Mouse (Mus musculus): ENCODE measurements at regions not wholly inside any gene's neighbourhood (a gene's known extent, or its start where the extent isn't known, plus 50 kb on each side); places are given as distances from the start of the nearest gene placed in this dataset.

GRCm38 (mm10) chr1:76585921-76586320, 929.0 kb downstream of the Epha4 start:
- no peak overlapping the region for H3K27ac ChIP-seq
- H3K4me3 ChIP-seq: no peak overlapping the region
- H3K36me3 ChIP-seq (replicated peaks): no peaks in the 10 kb centered on the region
- WGBS: 93% methylated on average over 2 of the region's 2 CpGs
- H3K4me1 ChIP-seq: no peaks in the 10 kb centered on the region
- DNase-seq (ENCODE audit: extremely low spot score, low spot score): no peak
- peaks cover 10% of the 10 kb centered on the region; the same call in 1 of the 2 replicates for H3K9me3 ChIP-seq
- H3K27me3 ChIP-seq (ENCODE audit: poor library complexity, severe bottlenecking): no peaks in the 10 kb centered on the region

- no peak overlapping the region for H3K4me3 ChIP-seq
- H3K36me3 ChIP-seq (replicated peaks): no peaks in the 10 kb centered on the region
- H3K4me1 ChIP-seq: no peaks in the 10 kb centered on the region
- 83% methylated on average over 3 of the region's 3 CpGs for WGBS
- DNase-seq (ENCODE audit: extremely low spot score, low spot score): no peak
- no peak overlapping the region for H3K27ac ChIP-seq
- no peaks in the 10 kb centered on the region for H3K27me3 ChIP-seq (ENCODE audit: poor library complexity, severe bottlenecking)
- no peaks in the 10 kb centered on the region for H3K9me3 ChIP-seq
Observed at GRCm38 (mm10) chr1:76625831-76626230, 889.1 kb downstream of the Epha4 start.

DNA sequence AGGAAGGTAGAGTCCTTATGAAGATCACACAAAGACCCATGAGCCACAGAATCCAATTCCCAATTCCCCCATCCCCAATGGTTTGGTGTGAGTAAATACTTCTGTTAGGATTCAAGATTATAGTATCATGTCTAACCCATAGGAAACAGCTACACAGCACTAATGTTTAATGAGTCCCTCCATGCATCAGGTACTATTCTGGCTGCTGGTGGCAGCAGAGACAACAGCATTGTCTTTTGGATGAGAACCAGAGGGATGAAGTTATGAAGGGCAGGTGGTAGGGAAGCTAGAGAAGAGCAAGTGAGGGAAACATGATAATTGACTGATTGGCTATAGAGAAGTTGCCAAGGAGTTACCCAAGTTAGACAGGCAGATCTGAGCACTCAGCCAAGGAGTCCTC, 885.0 kb downstream of the Epha4 start:
- Histone ChIP-seq H3K36me3 (replicated peaks) (no peaks in the 10 kb centered on the region), H3K4me3 (no peak overlapping the region), H3K27ac (no peak overlapping the region), H3K4me1 (no peaks in the 10 kb centered on the region), H3K9me3 (no peaks in the 10 kb centered on the region), H3K27me3 (ENCODE audit: poor library complexity, severe bottlenecking) (peaks cover 3% of the 10 kb centered on the region; the same call in 1 of the 2 replicates)
- no peak for DNase-seq (ENCODE audit: extremely low spot score, low spot score)

- H3K9me3 ChIP-seq: no peaks in the 10 kb centered on the region
- peaks cover 21% of the 10 kb centered on the region for H3K27me3 ChIP-seq (ENCODE audit: poor library complexity, severe bottlenecking)
- no peak for DNase-seq (ENCODE audit: extremely low spot score, low spot score)
- H3K27ac ChIP-seq: no peak overlapping the region
- 87% methylated on average over 1 of the region's 1 CpGs for WGBS
- peaks cover 18% of the 10 kb centered on the region for H3K4me1 ChIP-seq
- H3K4me3 ChIP-seq: no peak overlapping the region
- H3K36me3 ChIP-seq (replicated peaks): no peaks in the 10 kb centered on the region
Observed at GRCm38 (mm10) chr1:76634071-76634470, 880.8 kb downstream of the Epha4 start.

GRCm38 (mm10) chr1:76637268-76638009, 877.4 kb downstream of the Epha4 start:
- peak overlapping the region; percentile 32 for H3K4me3 ChIP-seq
- peaks cover 23% of the 10 kb centered on the region for H3K27me3 ChIP-seq (ENCODE audit: poor library complexity, severe bottlenecking)
- no peaks in the 10 kb centered on the region for H3K36me3 ChIP-seq (replicated peaks)
- no peaks in the 10 kb centered on the region for H3K9me3 ChIP-seq
- WGBS: 43% methylated on average over 19 of the region's 19 CpGs
- H3K4me1 ChIP-seq: peaks cover 18% of the 10 kb centered on the region
- peak; percentile 39 for DNase-seq (ENCODE audit: extremely low spot score, low spot score)
- H3K27ac ChIP-seq: peak overlapping the region; percentile 26; the same call in 1 of the 2 replicates

DNA sequence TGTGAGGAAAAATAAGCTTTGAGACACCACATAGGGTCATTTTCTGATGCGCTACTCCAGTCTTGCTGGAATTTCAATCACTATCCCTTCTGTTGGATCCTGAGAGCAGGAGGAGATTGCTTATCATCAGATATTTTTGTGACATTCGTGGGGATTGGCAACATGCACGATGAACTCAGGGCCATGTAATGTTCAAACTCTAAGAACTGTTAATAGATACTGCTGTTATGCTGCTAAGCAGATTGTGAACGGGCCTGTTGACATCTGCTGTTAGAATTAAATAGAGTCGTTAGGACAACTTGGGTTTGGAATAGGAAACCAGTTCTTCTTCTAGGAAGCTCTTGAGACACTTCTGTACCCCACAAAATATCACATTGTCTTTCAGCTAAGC, 876.9 kb downstream of the Epha4 start:
- WGBS: 79% methylated on average over 5 of the region's 5 CpGs
- DNase-seq (ENCODE audit: extremely low spot score, low spot score): no peak
- peak overlapping the region; percentile 26; the same call in 1 of the 2 replicates for H3K27ac ChIP-seq

GRCm38 (mm10) chr1:76641181-76641711, 873.6 kb downstream of the Epha4 start:
- H3K36me3 ChIP-seq (replicated peaks): no peaks in the 10 kb centered on the region
- DNase-seq (ENCODE audit: extremely low spot score, low spot score): no peak
- WGBS: 89% methylated on average over 3 of the region's 3 CpGs
- H3K4me1 ChIP-seq: peaks cover 18% of the 10 kb centered on the region
- no peak overlapping the region for H3K27ac ChIP-seq
- no peak overlapping the region for H3K4me3 ChIP-seq
- H3K27me3 ChIP-seq (ENCODE audit: poor library complexity, severe bottlenecking): peaks cover 13% of the 10 kb centered on the region
- no peaks in the 10 kb centered on the region for H3K9me3 ChIP-seq

More for the DNA sequence above, 876.9 kb downstream of the Epha4 start:
- H3K27me3 ChIP-seq (ENCODE audit: poor library complexity, severe bottlenecking): peaks cover 23% of the 10 kb centered on the region
- no peaks in the 10 kb centered on the region for H3K9me3 ChIP-seq
- H3K4me1 ChIP-seq: peaks cover 18% of the 10 kb centered on the region
- no peaks in the 10 kb centered on the region for H3K36me3 ChIP-seq (replicated peaks)
- no peak overlapping the region for H3K4me3 ChIP-seq

DNA sequence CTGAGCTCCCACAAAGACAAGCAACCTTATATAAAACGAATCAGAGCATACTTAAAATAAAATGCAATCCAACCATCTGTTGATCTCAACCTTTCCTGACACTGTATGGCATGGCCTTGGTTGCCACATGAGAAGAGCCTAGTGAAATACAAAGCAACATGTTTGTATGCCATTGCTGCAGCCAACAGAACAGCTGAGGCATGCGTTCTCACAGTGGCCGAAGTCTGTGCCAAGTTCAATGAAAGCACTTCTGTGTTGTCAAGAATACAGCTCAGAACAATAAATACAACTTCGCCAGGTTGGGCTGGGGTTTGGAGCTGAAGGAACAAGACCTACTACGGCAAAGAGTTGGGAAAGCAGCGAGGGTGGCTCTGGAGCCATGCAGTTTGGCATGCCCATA, 872.2 kb downstream of the Epha4 start:
- DNase-seq (ENCODE audit: extremely low spot score, low spot score): no peak
- Histone ChIP-seq H3K4me1 (peaks cover 6% of the 10 kb centered on the region), H3K4me3 (no peak overlapping the region), H3K27me3 (ENCODE audit: poor library complexity, severe bottlenecking) (peaks cover 13% of the 10 kb centered on the region), H3K27ac (no peak overlapping the region), H3K9me3 (no peaks in the 10 kb centered on the region), H3K36me3 (replicated peaks) (no peaks in the 10 kb centered on the region)
- 84% methylated on average over 6 of the region's 6 CpGs for WGBS

GRCm38 (mm10) chr1:76644895-76645294, 870.0 kb downstream of the Epha4 start:
- Histone ChIP-seq H3K9me3 (no peaks in the 10 kb centered on the region), H3K4me1 (no peaks in the 10 kb centered on the region), H3K4me3 (no peak overlapping the region), H3K27ac (no peak overlapping the region), H3K27me3 (ENCODE audit: poor library complexity, severe bottlenecking) (no peaks in the 10 kb centered on the region), H3K36me3 (replicated peaks) (no peaks in the 10 kb centered on the region)
- WGBS: 80% methylated on average over 3 of the region's 3 CpGs
- no peak for DNase-seq (ENCODE audit: extremely low spot score, low spot score)

GRCm38 (mm10) chr1:76654826-76655225, 860.1 kb downstream of the Epha4 start:
- Histone ChIP-seq H3K4me1 (no peaks in the 10 kb centered on the region), H3K27ac (no peak overlapping the region), H3K27me3 (ENCODE audit: poor library complexity, severe bottlenecking) (no peaks in the 10 kb centered on the region), H3K9me3 (no peaks in the 10 kb centered on the region), H3K36me3 (replicated peaks) (no peaks in the 10 kb centered on the region), H3K4me3 (no peak overlapping the region)
- 77% methylated on average over 1 of the region's 1 CpGs for WGBS
- DNase-seq (ENCODE audit: extremely low spot score, low spot score): no peak

GRCm38 (mm10) chr1:76658228-76658627, 856.7 kb downstream of the Epha4 start:
- Histone ChIP-seq H3K9me3 (no peaks in the 10 kb centered on the region), H3K27ac (no peak overlapping the region), H3K36me3 (replicated peaks) (no peaks in the 10 kb centered on the region), H3K27me3 (ENCODE audit: poor library complexity, severe bottlenecking) (no peaks in the 10 kb centered on the region), H3K4me1 (no peaks in the 10 kb centered on the region), H3K4me3 (no peak overlapping the region)
- DNase-seq (ENCODE audit: extremely low spot score, low spot score): no peak
- 95% methylated on average over 4 of the region's 4 CpGs for WGBS

GRCm38 (mm10) chr1:76660146-76660545, 854.7 kb downstream of the Epha4 start:
- H3K9me3 ChIP-seq: no peaks in the 10 kb centered on the region
- H3K4me3 ChIP-seq: no peak overlapping the region
- no peaks in the 10 kb centered on the region for H3K27me3 ChIP-seq (ENCODE audit: poor library complexity, severe bottlenecking)
- no peaks in the 10 kb centered on the region for H3K4me1 ChIP-seq
- DNase-seq (ENCODE audit: extremely low spot score, low spot score): no peak
- H3K36me3 ChIP-seq (replicated peaks): no peaks in the 10 kb centered on the region
- 98% methylated on average over 3 of the region's 3 CpGs for WGBS
- no peak overlapping the region for H3K27ac ChIP-seq

- Histone ChIP-seq H3K4me1 (no peaks in the 10 kb centered on the region), H3K4me3 (no peak overlapping the region)
- WGBS: 94% methylated on average over 4 of the region's 4 CpGs
Observed at GRCm38 (mm10) chr1:76664381-76664780, 850.5 kb downstream of the Epha4 start.

More at GRCm38 (mm10) chr1:76664381-76664780, 850.5 kb downstream of the Epha4 start:
- H3K9me3 ChIP-seq: no peaks in the 10 kb centered on the region
- no peaks in the 10 kb centered on the region for H3K27me3 ChIP-seq (ENCODE audit: poor library complexity, severe bottlenecking)
- H3K27ac ChIP-seq: no peak overlapping the region
- H3K36me3 ChIP-seq (replicated peaks): no peaks in the 10 kb centered on the region
- DNase-seq (ENCODE audit: extremely low spot score, low spot score): no peak

Measured in forebrain, embryonic 10.5 days (tissue).